Mouse (Mus musculus) bone marrow, adult 2 months (tissue): ENCODE data around the gene Csf2rb2.

Source experiments
- CTCF ChIP-seq: fragments of 200-500 bp; IDR thresholded peaks from 2 replicates; pipeline ENCODE4 v1.5.1; 2011; ENCODE audit warnings: low read length, control low read depth; ENCODE audit not compliant: control insufficient read depth, insufficient read depth
- POLR2A ChIP-seq: fragments of 200-500 bp; IDR thresholded peaks from 2 replicates; pipeline ENCODE4 v1.6.1; 2011; ENCODE audit warnings: low read depth, mild to moderate bottlenecking, control low read depth, low read length, borderline replicate concordance; ENCODE audit not compliant: control insufficient read depth

- no peak for TF ChIP-seq CTCF
- no peak for TF ChIP-seq POLR2A
Observed at GRCm38 (mm10) chr15:78324294-78324693, 18.8 kb upstream of the Csf2rb2 start.
